Mouse (Mus musculus): ENCODE data around the gene Grb2. TPM values are rescaled to one million over a fixed set of nuclear protein-coding genes. Genes with fewer than 3 reads are reported as not detected.

Grb2 gene
- polyA plus RNA-seq, 1 experiment: 45.0 TPM

DNA sequence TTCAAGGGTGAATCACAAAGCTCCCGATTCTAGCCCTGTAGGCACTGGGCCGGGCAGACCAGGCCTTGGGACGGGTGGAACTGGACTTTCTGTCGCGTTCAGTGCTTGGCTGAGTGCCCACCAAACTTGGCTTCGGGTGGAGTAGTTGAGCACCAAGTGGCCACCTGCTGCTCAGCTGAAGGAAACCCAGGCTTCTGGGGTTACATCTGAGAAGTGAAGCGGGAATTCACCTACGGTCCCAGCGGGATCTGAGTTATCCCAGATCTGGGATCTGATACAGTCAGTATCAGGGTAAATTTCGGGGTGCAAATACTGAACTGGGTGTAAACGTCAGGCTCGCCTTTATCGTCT lies 96.4 kb downstream of the Grb2 start:
- Histone ChIP-seq H3K79me3 (ENCODE audit: low read depth) (no peaks in the 10 kb centered on the region), H3K36me3 (ENCODE audit: control insufficient read depth, insufficient read depth) (peaks cover 18% of the 10 kb centered on the region), H3K4me3 (ENCODE audit: insufficient read depth, poor library complexity, severe bottlenecking) (peak overlapping the region; percentile 59), H3K27me3 (ENCODE audit: control insufficient read depth, insufficient read depth, insufficient read length) (no peaks in the 10 kb centered on the region), H3K79me2 (ENCODE audit: control insufficient read depth, insufficient read depth) (no peaks in the 10 kb centered on the region), H3ac (ENCODE audit: control insufficient read depth, insufficient read length, low read depth) (peak overlapping the region; percentile 52)
- TF ChIP-seq CEBPB (IDR thresholded peaks at IDR 0.05; ENCODE audit: low read depth): no peak
- no peak for TF ChIP-seq CTCF (IDR thresholded peaks at IDR 0.05; ENCODE audit: control insufficient read depth, insufficient read depth, insufficient read length)
- TF ChIP-seq FOSL1 (IDR thresholded peaks at IDR 0.05; ENCODE audit: insufficient read depth, low read length, poor library complexity, severe bottlenecking): no peak
- no peak for TF ChIP-seq MYOD1 (IDR thresholded peaks at IDR 0.05; ENCODE audit: control insufficient read depth, insufficient read length, low read depth)
- TF ChIP-seq USF1 (IDR thresholded peaks at IDR 0.05; ENCODE audit: low read depth): no peak
- no peak for TF ChIP-seq MYOG (IDR thresholded peaks at IDR 0.05; ENCODE audit: control insufficient read depth, extremely low read depth, insufficient read length)
- TF ChIP-seq MAX (IDR thresholded peaks at IDR 0.05): no peak

DNA sequence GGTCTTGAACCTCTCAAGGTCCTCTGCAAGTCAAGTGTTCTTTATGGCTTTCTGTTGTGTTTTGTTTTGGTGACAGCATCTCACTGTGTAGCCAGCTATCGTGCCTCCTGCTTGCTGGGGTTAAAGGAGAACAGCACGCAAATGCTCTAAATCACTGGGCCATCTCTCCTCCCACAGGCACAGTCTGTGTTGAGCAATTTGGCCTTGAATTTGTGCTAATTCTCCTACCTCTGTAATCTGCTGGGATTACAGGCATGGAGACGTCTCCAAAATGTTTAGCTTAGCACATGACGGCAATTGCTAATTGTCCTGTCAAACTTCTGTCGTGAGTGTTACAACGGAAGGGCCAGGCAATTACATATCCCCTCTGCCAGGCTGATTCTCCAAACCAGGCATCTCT lies 97.2 kb downstream of the Grb2 start:
- no peak overlapping the region for H3ac ChIP-seq (ENCODE audit: control insufficient read depth, insufficient read length, low read depth)
- TF ChIP-seq USF1 (IDR thresholded peaks at IDR 0.05; ENCODE audit: low read depth) (no peak), MYOG (IDR thresholded peaks at IDR 0.05; ENCODE audit: control insufficient read depth, extremely low read depth, insufficient read length) (no peak), MYOD1 (IDR thresholded peaks at IDR 0.05; ENCODE audit: control insufficient read depth, insufficient read length, low read depth) (no peak), CEBPB (IDR thresholded peaks at IDR 0.05; ENCODE audit: low read depth) (no peak), CTCF (IDR thresholded peaks at IDR 0.05; ENCODE audit: control insufficient read depth, insufficient read depth, insufficient read length) (no peak), MAX (IDR thresholded peaks at IDR 0.05) (no peak), FOSL1 (IDR thresholded peaks at IDR 0.05; ENCODE audit: insufficient read depth, low read length, poor library complexity, severe bottlenecking) (no peak)
- H3K36me3 ChIP-seq (ENCODE audit: control insufficient read depth, insufficient read depth): peaks cover 26% of the 10 kb centered on the region
- H3K79me2 ChIP-seq (ENCODE audit: control insufficient read depth, insufficient read depth): peaks cover 1% of the 10 kb centered on the region
- no peaks in the 10 kb centered on the region for H3K27me3 ChIP-seq (ENCODE audit: control insufficient read depth, insufficient read depth, insufficient read length)
- peaks cover 2% of the 10 kb centered on the region for H3K79me3 ChIP-seq (ENCODE audit: low read depth)
- no peak overlapping the region for H3K4me3 ChIP-seq (ENCODE audit: insufficient read depth, poor library complexity, severe bottlenecking)

DNA sequence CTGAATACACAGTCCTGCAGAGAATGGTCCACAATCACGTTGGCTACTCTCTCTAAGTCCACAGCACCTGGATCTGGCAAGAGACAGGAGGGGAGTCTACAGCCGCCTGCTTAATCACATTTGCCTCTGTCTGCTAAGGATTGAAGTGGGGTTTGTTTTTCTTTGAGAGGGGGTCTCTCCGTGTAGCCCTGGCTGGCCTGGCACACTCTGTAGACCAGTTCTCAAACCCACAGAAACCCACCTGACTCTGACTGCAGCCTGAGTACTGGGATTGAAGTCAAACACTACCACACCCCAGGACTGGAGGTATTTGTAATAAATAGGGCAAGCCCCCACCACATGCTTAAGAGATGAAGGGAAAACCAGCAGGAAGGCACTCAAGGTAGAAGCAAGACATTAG lies 98.8 kb downstream of the Grb2 start:
- H3ac ChIP-seq (ENCODE audit: control insufficient read depth, insufficient read length, low read depth): no peak overlapping the region
- H3K79me2 ChIP-seq (ENCODE audit: control insufficient read depth, insufficient read depth): peaks cover 17% of the 10 kb centered on the region
- no peak overlapping the region for H3K4me3 ChIP-seq (ENCODE audit: insufficient read depth, poor library complexity, severe bottlenecking)
- no peaks in the 10 kb centered on the region for H3K27me3 ChIP-seq (ENCODE audit: control insufficient read depth, insufficient read depth, insufficient read length)
- TF ChIP-seq CEBPB (IDR thresholded peaks at IDR 0.05; ENCODE audit: low read depth) (no peak), MYOD1 (IDR thresholded peaks at IDR 0.05; ENCODE audit: control insufficient read depth, insufficient read length, low read depth) (no peak), MYOG (IDR thresholded peaks at IDR 0.05; ENCODE audit: control insufficient read depth, extremely low read depth, insufficient read length) (no peak), MAX (IDR thresholded peaks at IDR 0.05) (no peak), USF1 (IDR thresholded peaks at IDR 0.05; ENCODE audit: low read depth) (no peak), FOSL1 (IDR thresholded peaks at IDR 0.05; ENCODE audit: insufficient read depth, low read length, poor library complexity, severe bottlenecking) (no peak), CTCF (IDR thresholded peaks at IDR 0.05; ENCODE audit: control insufficient read depth, insufficient read depth, insufficient read length) (no peak)
- H3K36me3 ChIP-seq (ENCODE audit: control insufficient read depth, insufficient read depth): peaks cover 35% of the 10 kb centered on the region
- peaks cover 9% of the 10 kb centered on the region for H3K79me3 ChIP-seq (ENCODE audit: low read depth)

DNA sequence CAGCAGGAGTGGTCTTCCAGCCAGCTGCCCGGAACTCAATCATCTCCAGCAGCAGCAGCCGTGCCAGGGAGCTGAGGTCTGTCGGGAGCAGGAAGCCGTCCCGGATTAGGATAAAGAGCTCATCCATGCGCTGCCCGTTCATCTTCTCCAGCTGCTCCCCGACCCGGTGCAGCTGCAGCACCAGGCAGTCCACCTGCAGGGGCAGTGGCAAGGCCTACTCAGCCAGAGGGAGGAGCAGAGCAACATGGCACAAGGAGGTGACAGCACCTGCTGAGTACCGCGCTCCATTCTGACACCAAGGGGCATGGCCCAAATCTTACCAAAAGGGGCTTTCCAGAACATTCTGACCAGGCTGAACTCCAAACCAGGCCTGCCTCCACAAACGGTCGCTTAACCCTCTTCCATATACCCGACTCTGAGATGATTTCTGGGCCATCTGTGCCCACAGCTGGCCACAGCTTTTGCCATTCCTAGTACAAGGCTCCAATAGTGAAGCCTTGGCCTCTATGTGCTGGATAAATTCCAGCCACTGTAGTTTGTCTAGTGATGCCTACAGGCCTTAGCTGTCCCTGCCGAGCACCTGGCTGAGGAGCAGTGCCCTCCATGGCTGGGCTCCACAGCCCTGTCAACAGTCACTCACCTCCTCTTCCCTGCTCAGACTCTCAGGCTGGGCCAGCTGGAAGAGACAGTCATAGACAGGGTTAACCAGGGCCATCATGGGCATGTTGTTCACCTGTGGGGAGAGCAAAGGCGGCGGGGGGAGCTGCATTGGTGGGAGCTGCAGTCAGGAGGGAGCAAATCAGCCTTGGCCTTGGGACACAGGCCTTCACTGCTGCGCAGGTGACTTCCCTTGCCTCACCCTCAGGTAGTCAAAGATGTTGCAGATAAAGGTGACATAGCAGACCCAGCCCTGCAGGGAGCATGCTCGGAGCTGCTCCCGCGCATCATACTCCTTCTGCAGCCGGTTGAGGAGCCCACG lies 99.7 kb downstream of the Grb2 start:
- Histone ChIP-seq H3K36me3 (ENCODE audit: control insufficient read depth, insufficient read depth) (peaks cover 35% of the 10 kb centered on the region), H3K27me3 (ENCODE audit: control insufficient read depth, insufficient read depth, insufficient read length) (no peaks in the 10 kb centered on the region), H3ac (ENCODE audit: control insufficient read depth, insufficient read length, low read depth) (no peak overlapping the region), H3K79me3 (ENCODE audit: low read depth) (peaks cover 13% of the 10 kb centered on the region), H3K4me3 (ENCODE audit: insufficient read depth, poor library complexity, severe bottlenecking) (no peak overlapping the region), H3K79me2 (ENCODE audit: control insufficient read depth, insufficient read depth) (peaks cover 26% of the 10 kb centered on the region)
- TF ChIP-seq CEBPB (IDR thresholded peaks at IDR 0.05; ENCODE audit: low read depth) (no peak), MAX (IDR thresholded peaks at IDR 0.05) (no peak), USF1 (IDR thresholded peaks at IDR 0.05; ENCODE audit: low read depth) (no peak), CTCF (IDR thresholded peaks at IDR 0.05; ENCODE audit: control insufficient read depth, insufficient read depth, insufficient read length) (no peak), FOSL1 (IDR thresholded peaks at IDR 0.05; ENCODE audit: insufficient read depth, low read length, poor library complexity, severe bottlenecking) (no peak), MYOD1 (IDR thresholded peaks at IDR 0.05; ENCODE audit: control insufficient read depth, insufficient read length, low read depth) (no peak), MYOG (IDR thresholded peaks at IDR 0.05; ENCODE audit: control insufficient read depth, extremely low read depth, insufficient read length) (no peak)

DNA sequence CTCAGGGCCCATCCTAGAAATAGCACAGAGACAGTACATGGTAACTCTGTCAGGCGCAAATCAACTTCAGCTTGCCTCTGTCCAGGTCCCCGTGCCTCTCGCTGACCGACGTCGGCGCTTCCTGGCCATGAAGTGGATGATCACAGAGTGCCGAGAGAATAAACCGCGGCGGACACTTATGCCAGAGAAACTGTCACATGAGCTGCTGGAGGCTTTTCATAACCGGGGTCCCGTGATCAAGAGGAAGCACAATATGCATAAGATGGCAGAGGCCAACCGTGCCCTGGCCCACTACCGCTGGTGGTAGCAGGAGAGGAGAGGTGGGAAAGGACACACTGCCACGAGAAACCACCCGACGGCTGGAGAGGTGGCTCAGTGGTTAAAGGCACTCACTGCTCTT lies 101.7 kb downstream of the Grb2 start:
- peaks cover 38% of the 10 kb centered on the region for H3K36me3 ChIP-seq (ENCODE audit: control insufficient read depth, insufficient read depth)

More for the DNA sequence above, 101.7 kb downstream of the Grb2 start:
- TF ChIP-seq MYOG (IDR thresholded peaks at IDR 0.05; ENCODE audit: control insufficient read depth, extremely low read depth, insufficient read length) (no peak), CEBPB (IDR thresholded peaks at IDR 0.05; ENCODE audit: low read depth) (no peak), MYOD1 (IDR thresholded peaks at IDR 0.05; ENCODE audit: control insufficient read depth, insufficient read length, low read depth) (no peak), USF1 (IDR thresholded peaks at IDR 0.05; ENCODE audit: low read depth) (no peak)
- H3K4me3 ChIP-seq (ENCODE audit: insufficient read depth, poor library complexity, severe bottlenecking): no peak overlapping the region
- no peak overlapping the region for H3ac ChIP-seq (ENCODE audit: control insufficient read depth, insufficient read length, low read depth)
- peaks cover 45% of the 10 kb centered on the region for H3K79me2 ChIP-seq (ENCODE audit: control insufficient read depth, insufficient read depth)
- no peaks in the 10 kb centered on the region for H3K27me3 ChIP-seq (ENCODE audit: control insufficient read depth, insufficient read depth, insufficient read length)
- H3K79me3 ChIP-seq (ENCODE audit: low read depth): peaks cover 29% of the 10 kb centered on the region

All from C2C12 (cell line).